In genomic region chr1:191062241-191062780, GRCm38 (mm10) we compare ENCODE assay signal across 8 mouse cellular contexts. TPM values are rescaled to one million over a fixed set of nuclear protein-coding genes. Genes with fewer than 3 reads are reported as not detected.
DNase-seq lines count a peak whose midpoint lies in the region; ATAC-seq lines count a peak whose summit lies in the region.

No protein-coding gene starts in this region.

- intact Hi-C loops in left cerebral cortex, postnatal 25 days (cut with DNase I) = loop anchor here (1.0 to 5.0 kb wide), 2 partner anchors 36 to 120 kb away; partner anchors contain the start of gene Flvcr1

- ATAC-seq in CD4-positive, CD25-positive, alpha-beta regulatory T cell, adult 4 months = peak; percentile 44
- ATAC-seq in forebrain, embryonic 13.5 days = peak; percentile 58
- no peak; the same call in 1 of the 2 replicates for ATAC-seq in liver, embryonic 15.5 days (ENCODE audit: insufficient read depth)

- peak overlapping the region; percentile 87 for H3K4me2 ChIP-seq in forebrain, embryonic 13.5 days
- H3K4me2 ChIP-seq in liver, embryonic 15.5 days = peak overlapping the region; percentile 86

- peak overlapping the region; percentile 74 for H3K9ac ChIP-seq in forebrain, embryonic 13.5 days
- H3K9ac ChIP-seq in liver, embryonic 15.5 days = peak overlapping the region; percentile 92

- H3K4me3 ChIP-seq in forebrain, embryonic 13.5 days = peak overlapping the region; percentile 89
- peak overlapping the region; percentile 98 for H3K4me3 ChIP-seq in liver, embryonic 15.5 days (replicated peaks)

- peaks cover 13% of the 10 kb centered on the region for H3K36me3 ChIP-seq in forebrain, embryonic 13.5 days (ENCODE audit: poor library complexity, severe bottlenecking)
- H3K36me3 ChIP-seq in liver, embryonic 15.5 days (replicated peaks) = peaks cover 27% of the 10 kb centered on the region

- peak; percentile 19 for DNase-seq in embryo, embryonic 11 days
- no peak for DNase-seq in embryo, embryonic 9.5 days (ENCODE audit: extremely low spot score)
- no peak for DNase-seq in urinary bladder, postnatal 4 days (ENCODE audit: low spot score in 2 of 2)
- DNase-seq in left cerebral cortex, postnatal 25 days (ENCODE audit: low spot score in 2 of 2) = no peak
- DNase-seq in cerebellum, adult 18-20 months = no peak

- no peaks in the 10 kb centered on the region for H3K27me3 ChIP-seq in forebrain, embryonic 13.5 days
- H3K27me3 ChIP-seq in liver, embryonic 15.5 days = no peaks in the 10 kb centered on the region

- H3K4me1 ChIP-seq in forebrain, embryonic 13.5 days = peaks cover 19% of the 10 kb centered on the region
- H3K4me1 ChIP-seq in liver, embryonic 15.5 days (replicated peaks) = peaks cover 36% of the 10 kb centered on the region

- WGBS in forebrain, embryonic 13.5 days = 6% methylated on average over 15 of the region's 15 CpGs
- 4% methylated on average over 15 of the region's 15 CpGs for WGBS in liver, embryonic 15.5 days (ENCODE audit: insufficient replicate concordance)

- no peak overlapping the region for H3K27ac ChIP-seq in forebrain, embryonic 13.5 days
- peak overlapping the region; percentile 30; the same call in 1 of the 2 replicates for H3K27ac ChIP-seq in liver, embryonic 15.5 days (replicated peaks)

- H3K9me3 ChIP-seq in forebrain, embryonic 13.5 days (replicated peaks) = no peaks in the 10 kb centered on the region
- no peaks in the 10 kb centered on the region for H3K9me3 ChIP-seq in liver, embryonic 15.5 days (replicated peaks)

RNA-seq across cellular contexts. Expression of gene Tatdn3, which starts 0.4 kb away (rescaled TPM):
- polyA plus RNA-seq in CD4-positive, CD25-positive, alpha-beta regulatory T cell, adult 4 months (2017; shearing (Covaris generic)) = 10 to 100 TPM; 10.8 to 11.5 TPM
- 10.5 and 12.5 TPM in 2 replicates for polyA plus RNA-seq in forebrain, embryonic 13.5 days (2015; fragmentation: Nextera tagmentation; extraction: Ambion mirVana)
- polyA plus RNA-seq in liver, embryonic 15.5 days (2015; fragmentation: Nextera tagmentation; extraction: Ambion mirVana) = 5.6 and 6.7 TPM in 2 replicates
- total RNA-seq in left cerebral cortex, postnatal 25 days (2021) = 10 to 100 TPM; 26.6 to 27.1 TPM

RNA-seq across cellular contexts. Expression of gene Nsl1, which starts 0.5 kb away (rescaled TPM):
- polyA plus RNA-seq in CD4-positive, CD25-positive, alpha-beta regulatory T cell, adult 4 months (2017; shearing (Covaris generic)) = 1 to 10 TPM; 1.6 to 3.7 TPM
- polyA plus RNA-seq in forebrain, embryonic 13.5 days (2015; fragmentation: Nextera tagmentation; extraction: Ambion mirVana) = 19.7 and 20.8 TPM in 2 replicates
- 14.3 and 14.6 TPM in 2 replicates for polyA plus RNA-seq in liver, embryonic 15.5 days (2015; fragmentation: Nextera tagmentation; extraction: Ambion mirVana)
- total RNA-seq in left cerebral cortex, postnatal 25 days (2021) = under 1 TPM; 0.32 to 0.69 TPM

RNA-seq across cellular contexts. Expression of gene Spata45, which starts 25.9 kb away (rescaled TPM):
- not detected for polyA plus RNA-seq in CD4-positive, CD25-positive, alpha-beta regulatory T cell, adult 4 months (2017; shearing (Covaris generic))
- polyA plus RNA-seq in forebrain, embryonic 13.5 days (2015; fragmentation: Nextera tagmentation; extraction: Ambion mirVana) = not detected in 2 replicates
- not detected in 2 replicates for polyA plus RNA-seq in liver, embryonic 15.5 days (2015; fragmentation: Nextera tagmentation; extraction: Ambion mirVana)
- total RNA-seq in left cerebral cortex, postnatal 25 days (2021) = not detected

RNA-seq across cellular contexts. Expression of gene Batf3, which starts 35.3 kb away (rescaled TPM):
- not detected for polyA plus RNA-seq in CD4-positive, CD25-positive, alpha-beta regulatory T cell, adult 4 months (2017; shearing (Covaris generic))
- polyA plus RNA-seq in forebrain, embryonic 13.5 days (2015; fragmentation: Nextera tagmentation; extraction: Ambion mirVana) = 2.1 and 2.6 TPM in 2 replicates
- polyA plus RNA-seq in liver, embryonic 15.5 days (2015; fragmentation: Nextera tagmentation; extraction: Ambion mirVana) = 1.9 and 2.0 TPM in 2 replicates
- 1 to 10 TPM; 1.2 to 1.9 TPM for total RNA-seq in left cerebral cortex, postnatal 25 days (2021)

RNA-seq across cellular contexts. Expression of gene Flvcr1, which starts 36.4 kb away (rescaled TPM):
- 10 to 100 TPM in 1 of 2 experiments, 1 to 10 TPM in 1; 5.6 to 10.8 TPM for polyA plus RNA-seq in CD4-positive, CD25-positive, alpha-beta regulatory T cell, adult 4 months (2017; shearing (Covaris generic))
- 6.4 and 8.0 TPM in 2 replicates for polyA plus RNA-seq in forebrain, embryonic 13.5 days (2015; fragmentation: Nextera tagmentation; extraction: Ambion mirVana)
- 2.5 and 3.4 TPM in 2 replicates for polyA plus RNA-seq in liver, embryonic 15.5 days (2015; fragmentation: Nextera tagmentation; extraction: Ambion mirVana)
- total RNA-seq in left cerebral cortex, postnatal 25 days (2021) = 10 to 100 TPM; 13.0 to 15.3 TPM
